Mouse (Mus musculus): ENCODE measurements around the gene Skap1. TPM values are rescaled to one million over a fixed set of nuclear protein-coding genes. Genes with fewer than 3 reads are reported as not detected.

The Skap1 gene
- total and polyA plus RNA-seq, 3 experiments = not detected

DNA sequence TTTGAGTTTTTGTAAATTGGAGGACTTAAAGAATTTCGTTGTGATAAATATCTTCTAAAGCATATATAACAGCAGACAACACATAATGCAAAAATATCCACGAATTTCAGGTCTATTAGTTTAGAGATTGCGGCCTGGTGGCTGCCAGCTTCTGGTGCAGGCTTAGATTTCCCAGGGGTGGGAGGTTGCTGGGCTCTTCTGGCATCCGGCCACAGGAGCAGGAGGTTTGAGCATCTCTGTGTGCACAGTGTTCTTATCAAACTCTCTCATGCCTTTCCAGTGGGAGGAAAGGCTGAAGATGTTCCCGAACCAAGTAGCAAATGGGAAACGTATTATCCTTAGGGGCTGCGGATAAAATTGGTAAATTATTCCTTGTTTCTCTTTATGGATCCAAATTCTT, 77.6 kb downstream of the Skap1 start:
- Histone ChIP-seq H3K4me1 (ENCODE audit: control insufficient read depth in 1 of 2, insufficient read depth in 2 of 2, low read length in 2 of 2) (no peaks in the 10 kb centered on the region), H3K4me3 (ENCODE audit: control insufficient read depth in 1 of 2, insufficient read depth in 1 of 2, low read depth in 2 of 2, low read length in 2 of 2) (no peak overlapping the region), H3K9me3 (replicated peaks; ENCODE audit: insufficient read depth, low read length) (no peaks in the 10 kb centered on the region), H3K79me2 (ENCODE audit: control insufficient read depth, insufficient read depth, low read length, poor library complexity) (no peaks in the 10 kb centered on the region), H3K36me3 (ENCODE audit: control insufficient read depth in 1 of 2, insufficient read depth in 2 of 2, low read length in 2 of 2) (no peaks in the 10 kb centered on the region), H3K27ac (ENCODE audit: control insufficient read depth, low read depth, low read length) (no peak overlapping the region), H3K9ac (ENCODE audit: control insufficient read depth, low read depth, low read length, poor library complexity, severe bottlenecking) (no peak overlapping the region), H3K27me3 (ENCODE audit: control insufficient read depth in 1 of 2, insufficient read depth in 2 of 2, low read length in 2 of 2) (peaks cover 15 to 25% of the 10 kb centered on the region in 2 experiments)
- no peak for TF ChIP-seq POLR2AphosphoS5 (IDR thresholded peaks at IDR 0.05; ENCODE audit: borderline replicate concordance, low read depth, low read length)
- no peak for DNase-seq (ENCODE audit: low read depth, low spot score)

DNA sequence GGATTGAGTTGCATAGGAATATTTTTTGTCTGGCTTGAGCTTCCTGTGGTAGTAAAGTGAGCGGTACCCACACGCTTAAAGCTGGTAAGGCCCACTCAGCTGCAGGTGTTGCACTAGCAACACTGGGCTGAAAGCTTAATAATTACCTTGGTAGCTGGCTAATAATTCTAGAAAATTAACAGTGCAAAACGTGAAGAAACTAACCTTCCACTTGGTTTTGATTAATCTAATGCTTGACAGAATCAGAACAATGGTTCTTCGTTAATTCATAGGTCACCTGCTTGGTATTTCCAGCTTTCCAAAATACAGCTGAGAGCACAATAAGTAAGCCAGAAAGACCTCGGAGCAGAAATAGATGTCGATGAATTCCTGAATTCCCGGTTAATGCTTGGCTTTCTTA, 78.2 kb downstream of the Skap1 start:
- no peak overlapping the region for H3K9ac ChIP-seq (ENCODE audit: control insufficient read depth, low read depth, low read length, poor library complexity, severe bottlenecking)
- H3K36me3 ChIP-seq (ENCODE audit: control insufficient read depth in 1 of 2, insufficient read depth in 2 of 2, low read length in 2 of 2) = no peaks in the 10 kb centered on the region
- H3K79me2 ChIP-seq (ENCODE audit: control insufficient read depth, insufficient read depth, low read length, poor library complexity) = no peaks in the 10 kb centered on the region
- no peaks in the 10 kb centered on the region for H3K9me3 ChIP-seq (replicated peaks; ENCODE audit: insufficient read depth, low read length)
- peaks cover 15 to 25% of the 10 kb centered on the region in 2 experiments for H3K27me3 ChIP-seq (ENCODE audit: control insufficient read depth in 1 of 2, insufficient read depth in 2 of 2, low read length in 2 of 2)
- no peak overlapping the region for H3K27ac ChIP-seq (ENCODE audit: control insufficient read depth, low read depth, low read length)
- TF ChIP-seq CHD1 (IDR thresholded peaks at IDR 0.05; ENCODE audit: low read depth, low read length) (no peak), GATA1 (IDR thresholded peaks at IDR 0.05; ENCODE audit: low read depth, low read length) (no peak), MAZ (IDR thresholded peaks at IDR 0.05; ENCODE audit: low read depth, low read length) (no peak), EP300 (IDR thresholded peaks at IDR 0.05; ENCODE audit: low read depth in 1 of 2, low read length in 2 of 2) (no peak), MEF2A (IDR thresholded peaks at IDR 0.05; ENCODE audit: extremely low read depth, insufficient replicate concordance, low read depth, low read length, poor library complexity, severe bottlenecking) (no peak), POLR2AphosphoS2 (IDR thresholded peaks at IDR 0.05; ENCODE audit: low read length) (no peak), MAFK (IDR thresholded peaks at IDR 0.05; ENCODE audit: borderline replicate concordance, low read depth, low read length) (no peak), TAL1 (IDR thresholded peaks at IDR 0.05; ENCODE audit: low read length) (no peak), NELFE (IDR thresholded peaks at IDR 0.05; ENCODE audit: low read depth, low read length) (no peak), TCF12 (IDR thresholded peaks at IDR 0.05; ENCODE audit: low read depth, low read length) (no peak), MXI1 (IDR thresholded peaks at IDR 0.05; ENCODE audit: low read depth, low read length) (no peak), CHD2 (IDR thresholded peaks at IDR 0.05; ENCODE audit: low read length) (no peak), USF2 (IDR thresholded peaks at IDR 0.05; ENCODE audit: borderline replicate concordance in 1 of 2, insufficient read depth in 1 of 2, low read depth in 1 of 2, low read length in 2 of 2) (no peak), MYB (IDR thresholded peaks at IDR 0.05; ENCODE audit: low read depth, low read length) (no peak), BHLHE40 (IDR thresholded peaks at IDR 0.05; ENCODE audit: borderline replicate concordance, low read depth, low read length) (no peak), KAT2A (conservative IDR thresholded peaks at IDR 0.05; ENCODE audit: low read depth, low read length) (no peak), RAD21 (IDR thresholded peaks at IDR 0.05; ENCODE audit: low read depth, low read length) (no peak), SMC3 (IDR thresholded peaks at IDR 0.05; ENCODE audit: low read depth, low read length) (no peak), E2F4 (IDR thresholded peaks at IDR 0.05; ENCODE audit: borderline replicate concordance, low read depth, low read length) (no peak)
- H3K4me3 ChIP-seq (ENCODE audit: control insufficient read depth in 1 of 2, insufficient read depth in 1 of 2, low read depth in 2 of 2, low read length in 2 of 2) = no peak overlapping the region
- DNase-seq (ENCODE audit: low read depth, low spot score) = no peak
- H3K4me1 ChIP-seq (ENCODE audit: control insufficient read depth in 1 of 2, insufficient read depth in 2 of 2, low read length in 2 of 2) = no peaks in the 10 kb centered on the region
